Mouse (Mus musculus): ENCODE results near the gene Lyrm9.

GRCm38 (mm10) chr11:78827546-78827945, 1.2 kb downstream of the Lyrm9 start:
- TF ChIP-seq CTCF (IDR thresholded peaks at IDR 0.05; ENCODE audit: low read depth) (no peak), EP300 (IDR thresholded peaks at IDR 0.05; ENCODE audit: low read depth) (no peak)
